Mouse (Mus musculus) spleen, postnatal 0 days (tissue): ENCODE data around the gene Sult6b1. TPM values are rescaled to one million over a fixed set of nuclear protein-coding genes. Genes with fewer than 3 reads are reported as not detected.

ENCODE experiments used
- polyA plus RNA-seq: library from polyadenylated mRNA; unstranded; fragments of >200 nt; fragmentation: Nextera tagmentation; extraction: Ambion mirVana; gene quantifications from 2 replicates; pipeline ENCODE4 v1.2.1, GENCODE M21; 2015

Sult6b1 gene
- 0.17 and 0.53 TPM in 2 replicates for polyA plus RNA-seq

GRCm38 (mm10) chr17:78906892-78907291, at the start of gene Sult6b1:
TSS of gene Sult6b1 (minus strand) at chr17:78906992.

DNA sequence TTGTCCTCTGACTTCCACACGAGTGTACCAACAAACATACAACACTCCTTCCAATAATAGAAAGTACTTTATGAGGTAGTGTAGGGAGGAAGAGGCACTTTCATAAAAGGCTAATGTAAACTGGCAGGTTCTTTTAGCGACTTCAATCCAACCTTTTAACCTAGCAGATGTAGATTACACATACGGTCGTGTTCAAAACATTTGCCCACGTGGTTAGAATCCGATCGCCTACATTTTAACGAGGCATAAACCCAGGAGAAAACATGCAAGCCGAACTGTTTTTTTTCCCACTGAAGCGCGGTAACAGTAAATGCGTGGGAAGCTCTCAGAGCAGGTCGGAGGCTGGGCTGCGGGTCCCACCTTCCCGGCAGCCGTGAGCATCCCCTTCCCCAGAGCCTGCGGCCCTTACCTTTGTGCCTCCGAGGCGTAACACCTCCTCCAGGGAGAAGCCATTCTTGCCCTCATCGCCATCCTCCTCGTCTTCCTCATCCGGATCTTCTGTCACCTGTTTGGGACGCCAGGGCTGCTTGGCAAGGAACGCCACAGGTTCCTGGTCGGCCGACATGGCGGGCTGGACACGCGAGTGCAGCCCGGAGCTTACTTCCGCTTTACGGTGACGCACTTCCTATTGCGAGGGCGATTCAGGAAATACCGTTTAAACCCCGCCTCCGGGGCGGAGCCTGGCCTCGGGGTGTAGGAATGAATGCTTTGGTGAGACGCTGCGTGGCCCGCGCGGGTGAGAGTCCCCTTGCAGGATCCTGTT, 29.9 kb upstream of the Sult6b1 start, which contains the start of the genes Cebpz and Ndufaf7:
Cebpz (minus strand) TSS at position 601 of the 763 bp plus-strand sequence.
Ndufaf7 (plus strand) TSS at position 671 of the 763 bp plus-strand sequence.

GRCm38 (mm10) chr17:78916369-78916813, 9.6 kb upstream of the Sult6b1 start, which contains the start of gene Cebpzos:
TSS of gene Cebpzos (plus strand) at chr17:78916500.

DNA sequence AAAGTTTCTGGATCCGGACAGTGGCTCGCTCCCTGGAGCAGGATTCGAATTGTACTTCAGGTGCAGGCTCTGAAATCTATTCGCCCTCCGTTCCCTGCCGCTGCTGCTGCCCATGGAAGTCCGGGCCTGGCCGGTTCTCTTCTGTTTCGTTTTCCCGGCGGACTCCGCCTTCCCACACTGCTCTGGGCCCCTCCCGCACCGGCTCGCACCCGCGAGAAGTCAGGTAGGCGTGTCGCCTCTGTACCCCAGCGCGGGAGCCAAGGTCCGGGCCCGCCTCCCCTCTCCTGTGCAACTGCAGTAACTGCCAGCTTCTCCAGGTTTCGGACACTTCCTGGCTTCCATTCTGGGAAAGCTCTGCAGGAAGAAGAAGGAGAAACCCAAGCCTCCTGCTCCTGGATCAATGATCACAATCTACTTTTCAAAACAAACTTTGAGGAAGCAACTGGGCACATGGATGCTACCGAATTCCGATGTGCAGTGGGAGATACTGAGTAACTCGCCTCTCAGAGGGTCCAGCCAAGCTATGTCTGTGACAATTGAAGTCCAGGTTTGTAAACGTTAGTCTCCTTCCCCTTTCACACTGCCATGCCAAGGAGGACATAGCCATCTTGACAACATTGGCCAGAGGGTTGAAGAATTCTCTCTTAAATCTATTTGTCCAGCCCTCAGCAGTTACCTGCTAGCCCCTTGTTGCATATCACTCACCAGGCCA, 24.2 kb downstream of the Sult6b1 start, which contains the start of gene Eif2ak2:
Eif2ak2 (minus strand) TSS at position 173 of the 712 bp plus-strand sequence.

GRCm38 (mm10) chr17:78834856-78835835, 71.6 kb downstream of the Sult6b1 start, which contains the start of the genes Heatr5b and Gpatch11:
TSS of gene Heatr5b (minus strand) at chr17:78835364.
TSS of gene Gpatch11 (plus strand) at chr17:78835567.

Other genes with a start within 250 kb of the Sult6b1 start
- gene Strn, start 169.8 kb downstream of the Sult6b1 start, polyA plus RNA-seq, result 3.6 and 4.0 TPM in 2 replicates
- 3.8 TPM in 2 replicates for gene Heatr5b, start 71.6 kb downstream of the Sult6b1 start, polyA plus RNA-seq
- gene Gpatch11, start 71.4 kb downstream of the Sult6b1 start, polyA plus RNA-seq, result 25.7 and 28.7 TPM in 2 replicates
- 18.3 and 22.7 TPM in 2 replicates for gene Eif2ak2, start 24.4 kb downstream of the Sult6b1 start, polyA plus RNA-seq
- 57.0 and 58.1 TPM in 2 replicates for gene Cebpzos, start 9.5 kb upstream of the Sult6b1 start, polyA plus RNA-seq
- 51.9 and 53.6 TPM in 2 replicates for gene Cebpz, start 30.1 kb upstream of the Sult6b1 start, polyA plus RNA-seq
- gene Ndufaf7, start 30.1 kb upstream of the Sult6b1 start, polyA plus RNA-seq, result 27.4 and 29.3 TPM in 2 replicates
- 9.3 and 12.3 TPM in 2 replicates for gene Prkd3, start 113.8 kb upstream of the Sult6b1 start, polyA plus RNA-seq
- 2.8 and 3.6 TPM in 2 replicates for gene Qpct, start 144.9 kb upstream of the Sult6b1 start, polyA plus RNA-seq